Mouse (Mus musculus): ENCODE data around the gene Ssu2.
A peak's percentile ranks its signal among the peaks of the same experiment; 100 is the strongest.

Gene Ssu2

DNA sequence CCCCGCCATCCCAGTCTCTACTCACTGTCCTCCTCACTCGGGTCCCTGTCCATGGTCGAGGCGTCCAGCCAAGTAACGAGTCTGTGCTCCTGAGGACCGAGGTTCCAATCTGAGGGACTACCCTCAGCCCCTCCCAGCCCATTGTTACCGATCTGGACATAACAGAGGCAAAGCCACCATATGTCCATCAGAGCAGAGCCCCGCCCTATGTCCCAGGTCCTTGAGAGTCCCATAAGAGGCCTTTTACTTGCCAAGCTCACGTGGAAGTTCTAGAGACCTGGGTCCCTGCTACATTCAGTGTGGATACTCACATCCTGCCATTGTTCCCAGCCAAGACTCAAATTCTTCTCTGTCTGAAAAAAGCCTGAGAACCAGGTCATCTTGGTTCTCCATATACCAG lies at the start of gene Ssu2:
Ssu2 (minus strand) TSS at position 77 of the 400 bp plus-strand sequence.
- DNase-seq (ENCODE audit: low spot score in 2 of 2): no peak

DNA sequence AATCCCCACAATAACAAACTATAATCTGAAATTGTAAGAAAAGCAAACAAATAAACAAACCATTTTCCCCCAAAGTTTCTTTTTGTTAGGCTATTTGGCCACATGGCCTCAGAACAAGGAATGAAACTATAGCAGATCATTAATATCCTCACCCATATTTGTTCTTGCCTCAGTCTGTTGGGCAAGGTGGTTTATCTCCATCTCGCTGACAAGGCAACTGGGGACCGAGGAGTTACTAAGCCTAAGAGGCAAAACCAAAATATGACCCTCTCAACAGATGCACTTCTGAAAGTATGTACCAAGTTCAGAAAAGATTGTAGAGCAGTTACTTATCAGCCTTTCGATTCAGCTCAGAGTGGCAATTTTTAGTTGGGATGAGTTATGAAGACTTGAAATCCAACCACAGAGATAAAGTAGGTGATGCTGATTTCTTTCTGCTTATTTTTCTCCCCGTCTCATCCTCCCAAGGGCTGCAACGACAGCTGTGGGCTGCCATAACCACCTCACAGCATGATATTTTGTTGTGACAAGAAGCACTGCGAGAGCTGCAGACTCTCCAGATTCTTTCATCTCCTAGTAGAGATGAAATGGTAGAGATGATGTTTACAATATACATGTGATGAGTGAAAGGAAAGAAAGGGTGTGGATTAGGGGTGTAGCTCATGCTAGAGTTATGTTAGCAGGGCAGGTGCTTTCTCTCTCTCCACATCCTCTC lies 38.4 kb upstream of the Ssu2 start:
- DNase-seq (ENCODE audit: low spot score in 2 of 2): no peak

- DNase-seq (ENCODE audit: low spot score in 2 of 2): peak; percentile 38 to 43
Observed at GRCm38 (mm10) chr6:112423746-112424501, 36.1 kb upstream of the Ssu2 start.

DNA sequence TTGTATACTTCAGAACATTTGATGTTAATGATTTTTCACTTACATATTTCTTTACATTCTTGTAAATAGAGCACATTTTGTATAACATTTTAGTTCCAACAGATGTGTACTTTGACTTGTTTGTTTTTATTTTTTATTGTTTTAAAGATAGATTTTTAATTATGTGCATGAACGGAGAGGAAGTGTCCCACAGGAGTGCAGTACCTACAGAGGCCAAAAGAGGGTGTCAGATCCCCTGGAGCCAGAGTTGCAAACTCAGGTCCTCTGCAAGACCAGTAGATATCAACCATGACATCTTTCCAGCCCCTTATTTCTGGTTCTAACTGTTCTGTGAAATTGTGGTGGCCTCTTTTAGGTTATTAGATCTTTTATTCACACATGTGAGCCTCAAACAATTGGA lies 33.1 kb upstream of the Ssu2 start:
- no peak for DNase-seq (ENCODE audit: low spot score in 2 of 2)

GRCm38 (mm10) chr6:112419333-112419732 lies 31.5 kb upstream of the Ssu2 start:
- DNase-seq (ENCODE audit: low spot score in 2 of 2): peak in 1 of 2 experiments; percentile 22

DNA sequence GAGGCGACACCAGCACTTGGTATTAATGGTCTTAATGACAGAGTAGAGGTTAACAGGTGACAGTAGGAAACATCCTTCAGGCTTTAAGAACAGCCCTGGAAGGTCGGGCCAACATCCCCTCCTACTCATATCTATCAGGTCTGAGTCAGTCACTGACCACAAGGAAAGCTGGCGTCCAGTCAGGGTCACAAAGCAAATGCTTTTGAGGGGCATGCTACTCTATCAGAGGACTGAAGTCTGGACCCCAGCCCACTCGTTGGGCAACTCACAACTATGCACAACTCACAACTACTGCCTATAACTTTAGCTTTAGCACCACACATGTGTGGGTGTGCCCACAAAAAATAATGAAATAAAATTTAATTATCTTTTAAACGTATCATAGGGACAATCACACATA lies 16.3 kb upstream of the Ssu2 start:
- DNase-seq (ENCODE audit: low spot score in 2 of 2): no peak

- peak in 1 of 2 experiments; percentile 81 for DNase-seq (ENCODE audit: low spot score in 2 of 2)
Observed at GRCm38 (mm10) chr6:112401953-112402683, 14.3 kb upstream of the Ssu2 start.

DNA sequence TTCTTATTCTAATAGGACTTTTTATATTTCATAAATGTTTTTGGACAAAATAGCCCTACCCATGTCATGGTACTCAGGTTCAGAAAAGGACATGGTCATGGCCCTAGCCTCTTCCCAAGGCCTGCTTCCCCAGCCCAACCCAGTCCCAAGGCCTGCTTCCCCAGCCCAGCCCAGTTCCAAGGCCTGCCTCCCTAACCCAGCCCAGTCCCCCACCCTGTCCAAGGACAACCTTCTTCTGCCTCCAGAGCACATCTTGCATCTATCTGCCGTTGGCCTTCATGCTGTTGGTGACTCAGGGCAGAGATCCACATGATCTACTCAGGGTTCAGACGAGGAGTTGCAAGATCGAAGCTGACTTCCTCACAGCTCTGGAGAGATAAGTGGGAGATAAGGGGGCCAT lies 9.5 kb upstream of the Ssu2 start:
- no peak for DNase-seq (ENCODE audit: low spot score in 2 of 2)

DNA sequence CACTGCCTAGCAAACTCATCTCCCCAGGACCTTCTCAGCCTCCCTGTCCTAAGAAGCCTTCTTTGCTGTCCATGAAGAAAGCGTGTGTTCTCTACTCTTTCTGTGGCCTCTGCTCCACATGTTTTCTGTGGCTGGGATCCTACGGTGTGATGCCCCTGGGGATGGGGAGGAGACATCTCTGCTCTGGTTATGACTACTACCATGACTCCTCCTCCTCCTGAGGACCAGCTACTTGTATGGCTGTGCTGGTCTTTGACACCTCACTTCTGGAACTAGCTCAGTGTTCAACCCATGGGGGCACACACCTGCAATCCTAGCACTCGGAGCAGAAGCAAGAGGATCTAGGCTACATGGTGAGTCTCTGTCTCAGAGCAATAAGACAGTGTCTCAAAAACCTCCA lies 8.5 kb upstream of the Ssu2 start:
- no peak for DNase-seq (ENCODE audit: low spot score in 2 of 2)

- no peak for DNase-seq (ENCODE audit: low spot score in 2 of 2)
Observed at GRCm38 (mm10) chr6:112388385-112388784, 562 bp upstream of the Ssu2 start.

- DNase-seq (ENCODE audit: low spot score in 2 of 2): no peak
Observed at GRCm38 (mm10) chr6:112386260-112386659, 1.6 kb downstream of the Ssu2 start.

DNA sequence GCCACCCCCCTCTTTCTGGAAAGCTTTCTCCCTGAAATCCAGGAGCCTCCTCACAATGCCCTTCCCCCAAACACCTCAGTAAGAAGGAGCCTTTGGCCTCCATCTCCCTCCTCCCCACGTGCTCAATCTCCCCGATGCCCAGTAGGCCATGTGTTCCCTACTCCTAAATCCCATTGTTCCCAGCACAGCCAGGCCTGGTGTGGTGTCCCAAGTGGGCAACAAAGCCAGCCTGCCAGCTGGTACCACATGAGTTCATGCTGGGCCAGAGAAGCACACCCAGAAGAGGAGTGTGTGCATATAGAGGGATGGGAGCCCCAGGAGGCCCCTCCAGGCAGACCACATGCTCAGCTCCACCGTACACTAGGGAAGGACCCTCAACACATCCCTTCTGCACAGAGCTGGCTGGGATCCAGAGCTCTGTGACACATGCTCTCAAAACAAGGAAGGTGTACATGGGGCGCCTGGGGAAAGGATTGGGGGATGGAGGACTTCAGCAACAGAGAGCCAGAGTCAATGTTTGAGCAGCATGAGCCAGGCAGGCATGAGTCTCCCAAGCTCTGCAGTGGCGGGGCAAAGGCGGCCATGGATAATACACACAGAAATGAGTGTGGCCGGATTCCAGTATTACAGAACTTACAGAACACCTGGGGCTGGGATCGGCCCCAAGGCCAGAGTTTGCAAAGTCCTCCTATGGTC lies 4.7 kb downstream of the Ssu2 start:
- DNase-seq (ENCODE audit: low spot score in 2 of 2): no peak

- DNase-seq (ENCODE audit: low spot score in 2 of 2): no peak
Observed at GRCm38 (mm10) chr6:112379054-112379453, 8.8 kb downstream of the Ssu2 start.

- no peak for DNase-seq (ENCODE audit: low spot score in 2 of 2)
Observed at GRCm38 (mm10) chr6:112375661-112376392, 12.0 kb downstream of the Ssu2 start.

GRCm38 (mm10) chr6:112373886-112374585 lies 13.8 kb downstream of the Ssu2 start:
- DNase-seq (ENCODE audit: low spot score in 2 of 2): peak in 1 of 2 experiments; percentile 36

GRCm38 (mm10) chr6:112365294-112365693 lies 22.5 kb downstream of the Ssu2 start:
- no peak for DNase-seq (ENCODE audit: low spot score in 2 of 2)

GRCm38 (mm10) chr6:112364581-112364980 lies 23.2 kb downstream of the Ssu2 start:
- DNase-seq (ENCODE audit: low spot score in 2 of 2): peak in 1 of 2 experiments; percentile 39

GRCm38 (mm10) chr6:112362349-112362958 lies 25.4 kb downstream of the Ssu2 start:
- peak; percentile 9 to 81 for DNase-seq (ENCODE audit: low spot score in 2 of 2)

DNA sequence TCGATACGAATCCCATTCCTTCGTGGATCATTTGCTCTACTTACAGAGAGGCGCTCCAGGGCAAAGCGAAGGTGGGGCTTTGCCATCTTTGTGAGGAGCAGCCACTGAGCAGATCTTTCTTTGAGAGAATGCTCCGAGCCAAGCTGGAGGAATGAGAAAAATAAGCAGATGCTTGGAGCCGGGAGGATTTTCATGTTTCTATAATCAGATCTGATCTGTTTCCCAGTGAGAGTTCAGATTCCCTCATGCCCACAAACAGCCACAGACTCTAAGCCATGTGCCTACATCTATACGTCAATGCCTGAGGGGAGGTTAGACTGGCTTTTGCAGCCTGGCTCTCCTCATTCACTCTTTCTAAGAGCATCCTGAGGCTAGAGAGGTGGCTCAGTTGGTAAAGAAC lies 27.1 kb downstream of the Ssu2 start:
- DNase-seq (ENCODE audit: low spot score in 2 of 2): peak; percentile 9 to 51

DNA sequence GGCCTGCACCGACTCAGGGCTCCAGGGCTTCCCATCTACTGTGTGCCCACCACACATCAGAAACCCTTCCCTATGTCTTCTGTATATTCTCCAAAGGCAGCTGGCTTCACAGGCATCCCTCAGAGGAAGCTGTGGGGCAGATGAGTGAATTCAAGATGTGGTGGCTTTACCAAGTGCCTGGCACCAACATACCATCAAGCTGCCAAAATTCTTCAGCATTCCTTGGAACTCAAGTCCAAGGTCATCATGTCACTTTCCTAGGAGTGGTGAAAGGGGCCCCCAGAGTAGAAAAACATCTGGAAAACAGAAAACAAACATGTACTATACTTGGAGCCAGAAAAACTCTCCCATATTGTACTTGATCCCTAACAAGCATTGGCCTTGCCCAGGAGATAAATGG lies 28.5 kb downstream of the Ssu2 start:
- no peak for DNase-seq (ENCODE audit: low spot score in 2 of 2)
